Mouse (Mus musculus): ENCODE measurements around the gene Fbxw15.

DNA sequence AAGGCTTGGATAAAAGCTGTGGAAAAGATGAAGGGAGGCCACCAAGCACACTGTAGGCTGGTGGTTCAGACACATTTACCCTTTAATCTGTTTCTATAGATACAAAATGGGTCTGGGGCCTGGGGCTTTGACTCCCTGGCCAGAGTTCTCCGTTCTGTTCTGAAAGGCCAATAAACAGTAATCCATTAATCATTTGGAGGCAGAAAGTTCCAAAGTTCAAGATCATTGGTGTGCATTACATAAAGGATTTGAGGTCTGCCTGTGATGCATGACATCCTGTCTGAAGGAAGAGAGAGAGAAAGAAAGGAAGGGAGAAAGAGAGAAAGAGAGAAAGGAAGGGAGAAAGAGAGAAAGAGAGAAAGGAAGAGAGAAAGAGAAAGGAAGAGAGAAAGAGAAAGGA lies 2.5 kb downstream of the Fbxw15 start:
- TF ChIP-seq TAL1 (IDR thresholded peaks at IDR 0.05; ENCODE audit: low read length) (no peak), GATA1 (IDR thresholded peaks at IDR 0.05; ENCODE audit: low read length) (no peak)

Measured in erythroblast, embryonic 14.5 days (primary cell).